Mouse (Mus musculus): ENCODE results near the gene Acad12. TPM values are rescaled to one million over a fixed set of nuclear protein-coding genes. Genes with fewer than 3 reads are reported as not detected.
"Not testable (repeated sequence)": the region's sequence is repeated elsewhere in the genome, so short reads cannot be mapped to it uniquely, and the experiment has no call there.

The Acad12 gene
- polyA plus RNA-seq, 1 experiment: 2.6 TPM

DNA sequence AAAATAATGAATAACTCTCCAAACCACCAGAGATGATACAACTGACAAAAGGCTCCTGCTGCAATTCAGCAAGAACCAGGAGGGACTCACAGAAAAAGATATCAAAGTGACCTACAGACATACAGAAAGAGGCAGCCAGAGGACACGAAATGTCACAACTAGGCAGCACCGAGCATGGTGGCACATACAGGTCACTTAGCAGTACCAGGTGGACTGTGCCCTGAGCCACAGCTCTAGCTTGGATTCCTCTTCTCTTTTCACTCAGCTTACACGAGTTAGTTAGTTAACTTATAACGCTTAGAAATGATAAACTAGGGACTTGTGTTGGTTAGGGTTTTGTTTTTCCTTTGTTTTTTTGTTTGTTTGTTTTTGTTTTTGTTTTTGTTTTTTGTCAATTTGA is 35.8 kb upstream of the Acad12 start:
- Histone ChIP-seq H3K9me3 (no peaks in the 10 kb centered on the region), H3K4me3 (replicated peaks) (no peak overlapping the region), H3K4me1 (peaks cover 42% of the 10 kb centered on the region), H3K36me3 (replicated peaks; ENCODE audit: low read length) (peaks cover 14% of the 10 kb centered on the region), H3K27me3 (replicated peaks) (no peaks in the 10 kb centered on the region)
- no peak for TF ChIP-seq GATA1 (IDR thresholded peaks at IDR 0.05; ENCODE audit: borderline replicate concordance, low read length)

DNA sequence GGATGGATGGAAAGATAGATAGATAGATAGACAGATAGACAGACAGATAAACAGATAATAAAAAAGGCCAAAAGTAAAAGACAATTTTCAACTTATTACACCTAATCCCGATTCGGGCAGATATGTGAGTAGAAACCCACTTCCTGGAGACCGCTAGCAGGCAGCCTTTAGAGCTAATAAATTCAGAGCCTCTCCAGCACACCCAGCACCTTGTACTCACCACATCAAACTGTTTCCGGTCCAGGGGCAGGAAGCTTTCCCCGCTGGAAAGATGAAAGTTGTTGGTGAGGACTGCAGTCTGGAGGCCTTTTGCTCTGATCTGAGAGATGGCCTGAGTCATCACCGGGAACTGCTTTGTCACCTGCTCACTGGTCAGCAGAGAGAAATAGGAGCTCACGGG is 30.4 kb upstream of the Acad12 start:
- TF ChIP-seq GATA1 (IDR thresholded peaks at IDR 0.05; ENCODE audit: borderline replicate concordance, low read length): no peak
- no peak for TF ChIP-seq FLI1 (IDR thresholded peaks at IDR 0.05; ENCODE audit: low read length)
- H3K27me3 ChIP-seq (replicated peaks): no peaks in the 10 kb centered on the region
- peaks cover 20% of the 10 kb centered on the region for H3K4me1 ChIP-seq
- H3K4me3 ChIP-seq (replicated peaks): peak overlapping the region; percentile 62
- peaks cover 58% of the 10 kb centered on the region for H3K36me3 ChIP-seq (replicated peaks; ENCODE audit: low read length)
- no peaks in the 10 kb centered on the region for H3K9me3 ChIP-seq

DNA sequence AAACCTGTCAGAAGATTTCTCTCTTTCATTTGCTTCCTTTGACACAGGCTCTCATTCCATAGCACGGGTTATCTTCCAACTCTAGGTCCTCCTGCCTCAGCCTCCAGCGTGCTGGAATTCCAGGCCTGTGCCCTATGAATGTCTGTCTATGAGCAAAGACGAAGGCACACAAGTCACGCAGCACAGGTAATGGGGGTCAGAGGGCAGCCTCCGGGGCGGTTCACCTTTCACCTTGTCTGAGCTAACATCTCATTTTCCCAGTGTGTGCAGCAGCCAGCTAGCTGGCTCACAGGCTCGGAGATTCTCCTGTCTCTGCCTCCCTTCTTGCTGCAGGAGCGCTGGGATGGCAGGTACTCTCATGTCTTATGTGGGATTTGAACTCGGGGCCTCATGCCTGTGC is 20.9 kb upstream of the Acad12 start:
- H3K9me3 ChIP-seq: no peaks in the 10 kb centered on the region
- no peak overlapping the region for H3K4me3 ChIP-seq (replicated peaks)
- no peak for TF ChIP-seq GATA1 (IDR thresholded peaks at IDR 0.05; ENCODE audit: borderline replicate concordance, low read length)
- no peak for TF ChIP-seq FLI1 (IDR thresholded peaks at IDR 0.05; ENCODE audit: low read length)
- peaks cover 6% of the 10 kb centered on the region for H3K27me3 ChIP-seq (replicated peaks)
- H3K36me3 ChIP-seq (replicated peaks; ENCODE audit: low read length): peaks cover 51% of the 10 kb centered on the region
- peaks cover 17% of the 10 kb centered on the region for H3K4me1 ChIP-seq

DNA sequence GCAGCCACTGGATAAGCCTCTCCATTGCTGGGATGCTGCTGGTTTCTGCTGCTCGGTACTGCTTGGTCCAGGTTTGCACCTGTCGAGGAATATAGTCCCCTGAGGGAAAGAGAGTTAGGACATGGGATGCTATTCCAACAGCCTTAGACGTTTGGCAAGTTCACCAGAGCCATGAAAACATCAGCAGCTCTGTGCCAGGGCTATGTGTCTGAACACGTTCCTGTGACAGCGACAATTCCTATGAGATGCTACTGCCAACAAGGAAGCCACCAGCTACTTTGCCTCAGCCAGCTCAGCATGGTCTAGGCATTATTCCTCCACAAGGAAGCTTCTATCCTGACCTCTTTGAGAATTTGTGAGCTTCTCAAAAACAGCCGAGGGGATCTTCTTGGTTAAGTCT is 18.6 kb upstream of the Acad12 start:
- Histone ChIP-seq H3K36me3 (replicated peaks; ENCODE audit: low read length) (peaks cover 31% of the 10 kb centered on the region), H3K4me1 (peaks cover 24% of the 10 kb centered on the region), H3K4me3 (replicated peaks) (no peak overlapping the region), H3K27me3 (replicated peaks) (peaks cover 6% of the 10 kb centered on the region), H3K9me3 (no peaks in the 10 kb centered on the region)
- TF ChIP-seq FLI1 (IDR thresholded peaks at IDR 0.05; ENCODE audit: low read length) (no peak), GATA1 (IDR thresholded peaks at IDR 0.05; ENCODE audit: borderline replicate concordance, low read length) (no peak)

DNA sequence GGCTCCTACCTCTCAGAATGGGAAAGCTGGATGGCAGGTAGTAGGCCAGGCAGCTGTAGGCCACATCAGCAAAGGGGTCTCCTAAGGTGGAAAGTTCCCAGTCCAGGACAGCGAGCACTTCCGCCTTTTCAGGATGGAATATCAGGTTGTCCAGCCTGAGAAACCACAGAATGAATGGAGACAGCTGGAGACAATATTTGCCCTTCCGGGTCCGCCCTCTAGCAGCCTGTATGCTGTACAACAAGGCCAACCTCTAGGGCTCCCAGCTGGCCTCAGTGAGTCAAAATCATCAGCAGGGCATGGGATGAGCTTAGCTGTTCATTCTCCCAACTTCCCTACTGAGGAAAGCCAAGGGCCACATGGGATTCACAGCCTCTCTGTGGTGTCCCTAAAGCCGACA is 15.9 kb upstream of the Acad12 start:
- TF ChIP-seq GATA1 (IDR thresholded peaks at IDR 0.05; ENCODE audit: borderline replicate concordance, low read length) (no peak), FLI1 (IDR thresholded peaks at IDR 0.05; ENCODE audit: low read length) (no peak)
- Histone ChIP-seq H3K9me3 (no peaks in the 10 kb centered on the region), H3K27me3 (replicated peaks) (peaks cover 5% of the 10 kb centered on the region), H3K4me1 (peaks cover 21% of the 10 kb centered on the region), H3K4me3 (replicated peaks) (no peak overlapping the region), H3K36me3 (replicated peaks; ENCODE audit: low read length) (peaks cover 35% of the 10 kb centered on the region)

DNA sequence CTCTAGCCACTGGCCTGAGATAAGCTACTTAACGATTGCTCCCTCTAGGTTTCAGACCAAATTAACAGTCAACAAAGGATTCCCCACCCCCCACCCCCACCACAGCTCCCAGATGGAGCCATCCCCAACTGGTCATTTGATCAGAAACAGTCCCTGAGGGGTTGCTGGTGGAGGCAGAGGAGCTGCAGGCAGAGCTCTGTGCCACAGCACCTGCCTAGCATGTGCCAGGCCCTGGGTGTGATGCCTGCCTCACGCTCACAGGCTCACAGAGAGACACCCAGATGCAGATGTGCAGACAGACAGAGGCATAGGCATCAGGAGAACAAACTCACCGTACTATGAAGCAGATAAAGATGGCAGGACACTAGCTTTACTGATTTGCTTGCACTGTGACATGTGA is 14.1 kb upstream of the Acad12 start:
- H3K36me3 ChIP-seq (replicated peaks; ENCODE audit: low read length): peaks cover 40% of the 10 kb centered on the region
- TF ChIP-seq FLI1 (IDR thresholded peaks at IDR 0.05; ENCODE audit: low read length) (no peak), GATA1 (IDR thresholded peaks at IDR 0.05; ENCODE audit: borderline replicate concordance, low read length) (no peak)
- H3K9me3 ChIP-seq: no peaks in the 10 kb centered on the region
- H3K4me1 ChIP-seq: peaks cover 26% of the 10 kb centered on the region
- H3K4me3 ChIP-seq (replicated peaks): no peak overlapping the region
- peaks cover 4% of the 10 kb centered on the region for H3K27me3 ChIP-seq (replicated peaks)

DNA sequence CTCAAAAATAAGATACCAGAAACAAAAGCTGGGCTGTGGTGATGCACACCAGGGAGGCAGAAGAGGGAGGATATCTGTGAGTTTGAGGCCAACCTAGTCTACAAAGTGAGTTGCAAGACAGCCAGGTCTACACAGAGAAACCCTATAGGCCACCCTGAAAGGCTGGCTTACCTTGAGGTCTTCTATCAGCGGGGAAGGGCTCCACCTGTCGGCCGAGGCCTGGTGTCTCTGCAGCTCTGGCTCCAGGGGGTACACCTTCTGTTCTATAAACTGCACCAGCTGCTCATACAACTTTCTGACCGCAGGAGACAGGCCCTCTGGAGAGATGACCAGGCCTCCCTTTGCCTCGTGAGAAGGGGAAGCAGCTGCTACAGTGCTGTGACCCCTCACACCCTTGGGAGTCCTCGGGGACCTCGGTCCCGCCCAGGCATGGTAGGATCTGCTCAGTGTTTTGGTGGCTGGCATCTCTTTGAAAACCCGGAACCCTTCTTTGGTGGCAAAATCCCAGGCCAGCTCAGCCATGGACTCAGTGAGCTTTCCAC is 12.4 kb upstream of the Acad12 start:
- not testable (repeated sequence) for H3K9me3 ChIP-seq; H3K27me3 ChIP-seq (replicated peaks); H3K4me3 ChIP-seq (replicated peaks)
- Histone ChIP-seq H3K36me3 (replicated peaks; ENCODE audit: low read length) (peaks cover 40% of the 10 kb centered on the region), H3K4me1 (peaks cover 19% of the 10 kb centered on the region)

DNA sequence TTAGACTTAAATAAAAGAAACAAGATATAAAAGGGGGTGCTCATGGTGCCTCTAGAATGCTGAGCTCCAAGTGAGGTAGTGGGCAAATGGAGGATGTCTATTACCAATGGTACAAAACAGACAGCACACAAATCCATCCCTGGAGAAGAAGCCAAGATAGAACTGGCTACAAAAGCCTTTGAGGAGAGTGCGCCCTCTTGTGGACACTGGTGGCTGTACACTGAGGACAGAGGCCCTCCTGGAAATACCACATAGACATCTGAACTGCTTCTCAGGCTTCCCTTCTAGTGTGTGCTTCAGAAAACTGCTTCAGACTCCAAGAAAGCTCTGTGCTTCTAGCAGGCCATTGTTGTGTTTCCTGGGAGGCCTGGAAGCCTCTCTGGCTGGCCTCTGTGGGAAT is 9.1 kb upstream of the Acad12 start:
- TF ChIP-seq GATA1 (IDR thresholded peaks at IDR 0.05; ENCODE audit: borderline replicate concordance, low read length): no peak
- no peak for TF ChIP-seq FLI1 (IDR thresholded peaks at IDR 0.05; ENCODE audit: low read length)
- Histone ChIP-seq H3K4me1 (peaks cover 16% of the 10 kb centered on the region), H3K36me3 (replicated peaks; ENCODE audit: low read length) (peaks cover 52% of the 10 kb centered on the region), H3K9me3 (no peaks in the 10 kb centered on the region), H3K4me3 (replicated peaks) (no peak overlapping the region), H3K27me3 (replicated peaks) (no peaks in the 10 kb centered on the region)

DNA sequence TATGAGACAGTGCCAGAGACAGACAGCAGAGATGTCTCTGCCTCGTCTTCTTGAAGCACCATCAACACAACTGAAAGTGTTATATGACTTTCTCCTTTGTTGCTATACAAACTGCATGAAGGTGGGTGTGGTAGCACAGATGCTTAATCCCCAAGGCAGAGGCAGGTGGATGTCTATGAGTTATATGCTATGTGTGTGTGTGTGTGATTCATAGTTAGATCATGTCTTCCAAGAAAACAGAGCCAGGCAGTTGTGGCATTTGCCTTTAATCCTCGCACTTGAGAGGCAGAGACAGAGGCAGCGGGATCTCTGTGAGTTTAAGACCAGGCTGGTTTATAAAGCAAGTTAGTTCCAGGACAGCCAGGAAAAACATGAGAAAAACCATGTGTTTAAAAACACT is 4.5 kb upstream of the Acad12 start:
- TF ChIP-seq FLI1 (IDR thresholded peaks at IDR 0.05; ENCODE audit: low read length): no peak
- TF ChIP-seq GATA1 (IDR thresholded peaks at IDR 0.05; ENCODE audit: borderline replicate concordance, low read length): no peak
- Histone ChIP-seq H3K4me3 (replicated peaks) (no peak overlapping the region), H3K27me3 (replicated peaks) (no peaks in the 10 kb centered on the region), H3K36me3 (replicated peaks; ENCODE audit: low read length) (peaks cover 38% of the 10 kb centered on the region), H3K4me1 (peaks cover 26% of the 10 kb centered on the region), H3K9me3 (no peaks in the 10 kb centered on the region)

DNA sequence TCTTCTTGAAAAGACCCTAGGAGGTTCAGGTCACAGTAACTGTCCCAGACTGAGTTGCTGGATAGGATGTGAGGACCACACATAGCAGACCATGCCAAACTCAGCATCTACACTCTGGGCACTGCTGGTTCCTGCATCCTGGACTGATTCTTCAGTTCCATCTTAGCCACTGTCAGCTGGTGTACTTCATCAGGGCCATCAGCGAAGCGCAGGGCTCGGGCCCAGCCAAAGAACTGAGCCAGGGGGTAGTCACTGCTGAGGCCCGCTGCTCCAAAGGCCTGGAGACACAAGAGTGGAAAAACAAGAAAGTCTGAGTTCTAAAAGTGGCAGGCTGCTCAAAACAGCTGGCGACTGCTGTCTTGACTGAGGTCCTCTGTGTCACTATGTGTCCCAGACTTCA is 2.4 kb upstream of the Acad12 start:
- peaks cover 31% of the 10 kb centered on the region for H3K36me3 ChIP-seq (replicated peaks; ENCODE audit: low read length)
- TF ChIP-seq GATA1 (IDR thresholded peaks at IDR 0.05; ENCODE audit: borderline replicate concordance, low read length) (no peak), FLI1 (IDR thresholded peaks at IDR 0.05; ENCODE audit: low read length) (no peak)
- H3K9me3 ChIP-seq: no peaks in the 10 kb centered on the region
- H3K27me3 ChIP-seq (replicated peaks): no peaks in the 10 kb centered on the region
- H3K4me3 ChIP-seq (replicated peaks): no peak overlapping the region
- peaks cover 37% of the 10 kb centered on the region for H3K4me1 ChIP-seq

DNA sequence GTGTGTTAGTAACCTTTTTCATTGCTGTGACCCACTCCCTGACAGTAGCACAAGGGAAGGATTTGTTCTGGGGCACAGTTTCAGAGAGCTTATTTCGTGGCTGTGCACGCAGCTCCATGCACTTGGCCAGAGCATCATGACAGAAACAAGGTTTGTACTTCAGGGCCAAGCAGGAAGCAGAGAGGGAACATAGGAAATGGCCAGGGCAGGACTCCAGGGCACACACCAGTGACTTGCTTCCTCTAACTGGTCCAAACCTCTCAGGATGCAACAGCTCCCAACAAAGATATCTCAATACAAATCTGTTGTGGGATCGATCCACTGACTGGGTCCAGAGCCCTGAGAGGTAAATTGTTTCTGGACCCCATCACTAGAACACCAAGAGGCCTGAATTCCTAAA is 3.8 kb downstream of the Acad12 start:
- H3K4me1 ChIP-seq: peaks cover 43% of the 10 kb centered on the region
- not testable (repeated sequence) for H3K27me3 ChIP-seq (replicated peaks); H3K4me3 ChIP-seq (replicated peaks)

More for the DNA sequence above, 3.8 kb downstream of the Acad12 start:
- H3K9me3 ChIP-seq; H3K36me3 ChIP-seq (replicated peaks; ENCODE audit: low read length): not testable (repeated sequence)

All from megakaryocyte, embryonic 14.5 days (primary cell).